Mouse (Mus musculus) limb, embryonic 11.5 days (tissue): Measurements from ENCODE around the gene Slc19a1. TPM values are rescaled to one million over a fixed set of nuclear protein-coding genes. Genes with fewer than 3 reads are reported as not detected.

Experiments
- ATAC-seq: fragments of 200-750 bp; cut with Nextera tagmentation; 2 replicates; pipeline ENCODE4 v1.8.0; 2017; ENCODE audit warnings: low read depth; ENCODE audit not compliant: insufficient number of reproducible peaks, low FRiP score, low TSS enrichment
- DNase-seq: peaks from one replicate; pipeline ENCODE4 v3.0.0-alpha.2; 2015; ENCODE audit warnings: low spot score
- H3K27ac ChIP-seq: fragments of 300-500 bp; sonication (generic); replicated peaks from 2 replicates; pipeline ENCODE4 v1.5.1; 2014; ENCODE audit warnings: low read depth, mild to moderate bottlenecking, low read length
- H3K27me3 ChIP-seq: fragments of 300-500 bp; sonication (generic); 2 replicates; pipeline ENCODE4 v1.6.1; 2014; ENCODE audit warnings: mild to moderate bottlenecking, low read length, mixed read lengths; ENCODE audit not compliant: control insufficient read depth, insufficient read depth
- H3K36me3 ChIP-seq: fragments of 300-500 bp; sonication (generic); 2 replicates; pipeline ENCODE4 v1.6.1; 2014; ENCODE audit warnings: mild to moderate bottlenecking, low read length, moderate library complexity, mixed read lengths; ENCODE audit not compliant: control insufficient read depth, insufficient read depth
- H3K4me1 ChIP-seq: fragments of 300-500 bp; sonication (generic); 2 replicates; pipeline ENCODE4 v1.6.1; 2014; ENCODE audit warnings: low read length, mixed read lengths; ENCODE audit not compliant: control insufficient read depth, insufficient read depth
- H3K4me2 ChIP-seq: fragments of 300-500 bp; sonication (generic); 2 replicates; pipeline ENCODE4 v1.6.1; 2014; ENCODE audit warnings: low read depth, mild to moderate bottlenecking, moderate library complexity; ENCODE audit not compliant: severe bottlenecking
- H3K4me3 ChIP-seq: fragments of 300-500 bp; sonication (generic); 2 replicates; pipeline ENCODE4 v1.5.1; 2014; ENCODE audit warnings: low read depth, low read length
- H3K9ac ChIP-seq: fragments of 300-500 bp; sonication (generic); 2 replicates; pipeline ENCODE4 v1.6.1; 2014; ENCODE audit warnings: mild to moderate bottlenecking, low read length
- H3K9me3 ChIP-seq: fragments of 300-500 bp; sonication (generic); 2 replicates; pipeline ENCODE4 v1.6.1; 2016; ENCODE audit warnings: low read length; ENCODE audit not compliant: control insufficient read depth
- WGBS: fragments of 180-500 bp; shearing (Covaris S2); extraction: QIAGEN DNeasy Blood & Tissue Kit; methylation state at CpG from one replicate; pipeline ENCODE4 v1.1.7; 2014; 5-methylcytosine and 5-hydroxymethylcytosine counted together
- polyA plus RNA-seq: library from polyadenylated mRNA; unstranded; fragments of >200 nt; fragmentation: Nextera tagmentation; extraction: Ambion mirVana; gene quantifications from 2 replicates; pipeline ENCODE4 v1.2.1, GENCODE M21; 2014

Slc19a1 gene
- polyA plus RNA-seq, 1 experiment from 2014 or later, result 29.2 TPM

- H3K27ac ChIP-seq, result no peak overlapping the region
- H3K4me1 ChIP-seq, result no peaks in the 10 kb centered on the region
- ATAC-seq (no peak), DNase-seq (no peak)
- no peak overlapping the region for H3K9ac ChIP-seq
- no peaks in the 10 kb centered on the region for H3K36me3 ChIP-seq
- H3K4me3 ChIP-seq, result no peak overlapping the region
- H3K9me3 ChIP-seq, result no peaks in the 10 kb centered on the region
- no peak overlapping the region for H3K4me2 ChIP-seq
- WGBS, result 73% methylated on average over 3 of the region's 3 CpGs
- H3K27me3 ChIP-seq, result no peaks in the 10 kb centered on the region
These were observed 5.1 kb upstream of the Slc19a1 start for GRCm38 (mm10) chr10:77026944-77027343.

DNA sequence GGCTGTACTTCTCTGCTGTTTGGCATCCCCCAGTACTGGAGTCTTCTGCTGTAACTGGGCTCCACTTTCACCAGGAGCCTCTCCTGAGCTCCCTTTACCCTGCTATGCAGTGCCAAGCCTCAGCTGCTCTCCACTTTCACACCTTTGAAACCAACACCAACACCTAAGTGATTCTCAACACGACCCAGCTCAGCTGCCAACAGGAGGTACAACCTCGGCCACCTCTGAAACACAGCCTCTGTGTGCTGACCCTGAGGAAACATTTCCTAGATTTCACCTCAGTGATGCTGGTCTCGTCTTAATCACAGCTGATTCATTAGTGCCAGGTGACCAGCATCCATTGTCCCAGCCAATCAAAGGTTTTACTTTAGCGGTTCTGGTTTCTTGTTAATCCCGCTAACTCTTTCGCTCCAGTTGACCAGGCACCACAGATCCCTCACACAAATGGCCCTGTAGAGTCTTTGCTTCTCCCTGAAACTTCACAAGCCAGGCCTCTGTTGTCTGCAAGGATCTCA is 3.2 kb upstream of the Slc19a1 start:
- WGBS, result 74% methylated on average over 6 of the region's 6 CpGs
- ATAC-seq, result no peak
- no peaks in the 10 kb centered on the region for H3K27me3 ChIP-seq

GRCm38 (mm10) chr10:77029761-77030160 is 2.3 kb upstream of the Slc19a1 start:
- no peaks in the 10 kb centered on the region for H3K36me3 ChIP-seq
- 95% methylated on average over 4 of the region's 4 CpGs for WGBS

More for the DNA sequence above, 3.2 kb upstream of the Slc19a1 start:
- Histone ChIP-seq H3K4me3 (no peak overlapping the region), H3K27ac (no peak overlapping the region), H3K4me1 (peaks cover 3% of the 10 kb centered on the region), H3K9ac (no peak overlapping the region), H3K9me3 (no peaks in the 10 kb centered on the region), H3K36me3 (no peaks in the 10 kb centered on the region), H3K4me2 (no peak overlapping the region)
- DNase-seq, result no peak

GRCm38 (mm10) chr10:77030666-77031065 is 1.4 kb upstream of the Slc19a1 start:
- no peaks in the 10 kb centered on the region for H3K27me3 ChIP-seq
- H3K27ac ChIP-seq, result no peak overlapping the region
- H3K4me3 ChIP-seq, result no peak overlapping the region
- H3K9ac ChIP-seq, result no peak overlapping the region
- 82% methylated on average over 5 of the region's 5 CpGs for WGBS
- no peak for ATAC-seq
- H3K36me3 ChIP-seq, result no peaks in the 10 kb centered on the region
- H3K4me2 ChIP-seq, result no peak overlapping the region
- H3K4me1 ChIP-seq, result peaks cover 12% of the 10 kb centered on the region
- H3K9me3 ChIP-seq, result no peaks in the 10 kb centered on the region
- no peak for DNase-seq

More at GRCm38 (mm10) chr10:77029761-77030160, 2.3 kb upstream of the Slc19a1 start:
- Histone ChIP-seq H3K4me3 (no peak overlapping the region), H3K4me2 (no peak overlapping the region), H3K27ac (no peak overlapping the region), H3K9me3 (no peaks in the 10 kb centered on the region), H3K9ac (no peak overlapping the region), H3K27me3 (no peaks in the 10 kb centered on the region), H3K4me1 (peaks cover 12% of the 10 kb centered on the region)
- DNase-seq (no peak), ATAC-seq (no peak)

DNA sequence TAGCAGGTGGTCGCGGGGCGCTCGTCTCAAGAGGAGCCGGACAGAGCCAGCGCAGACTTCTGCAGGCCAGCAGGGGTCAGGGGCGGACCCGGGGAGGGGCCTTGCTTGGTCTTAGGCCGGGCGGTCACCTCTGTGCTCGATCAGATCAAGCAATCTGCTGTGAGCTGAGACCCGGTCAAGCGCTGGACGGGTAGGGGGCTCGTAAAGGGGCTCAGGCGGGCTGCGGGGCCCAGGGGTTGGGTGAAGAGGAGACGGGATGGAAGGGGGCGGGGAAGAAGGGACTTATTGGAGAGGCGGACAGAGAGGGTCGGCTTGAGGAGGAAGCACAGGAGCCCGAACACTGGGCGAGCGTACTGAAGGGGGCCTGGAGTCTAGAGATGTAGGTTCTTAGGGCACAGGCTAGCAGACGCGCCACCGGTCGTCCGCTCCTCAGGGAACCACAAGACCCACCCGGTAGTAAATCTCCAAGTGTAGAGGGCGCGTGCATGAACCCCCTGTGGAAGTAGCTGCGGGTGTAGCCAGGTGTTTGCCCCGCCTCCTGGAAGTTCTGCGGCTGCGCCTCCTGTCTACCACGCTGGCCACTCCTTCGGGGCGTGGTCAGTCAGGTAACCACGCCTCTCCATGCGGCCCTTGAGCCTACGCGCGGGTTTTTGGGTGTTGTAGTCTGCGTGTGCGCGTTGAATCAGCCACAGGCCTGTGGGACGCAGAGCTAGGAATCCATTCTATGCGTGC is 716 bp downstream of the Slc19a1 start:
- Histone ChIP-seq H3K9ac (peak overlapping the region; percentile 50), H3K27ac (no peak overlapping the region; the same call in 1 of the 2 replicates), H3K36me3 (no peaks in the 10 kb centered on the region), H3K27me3 (no peaks in the 10 kb centered on the region), H3K4me3 (peak overlapping the region; percentile 69), H3K4me2 (peak overlapping the region; percentile 84), H3K9me3 (no peaks in the 10 kb centered on the region), H3K4me1 (peaks cover 12% of the 10 kb centered on the region)
- peak; percentile 91 for ATAC-seq
- peak; percentile 97 for DNase-seq
- under 1% methylated on average over 49 of the region's 49 CpGs for WGBS

GRCm38 (mm10) chr10:77033323-77034025 is 1.4 kb downstream of the Slc19a1 start:
- Histone ChIP-seq H3K9me3 (no peaks in the 10 kb centered on the region), H3K4me1 (peaks cover 12% of the 10 kb centered on the region), H3K9ac (peak overlapping the region; percentile 50), H3K27me3 (no peaks in the 10 kb centered on the region), H3K27ac (no peak overlapping the region), H3K36me3 (no peaks in the 10 kb centered on the region), H3K4me3 (peak overlapping the region; percentile 69), H3K4me2 (peak overlapping the region; percentile 84)
- ATAC-seq (peak; percentile 57), DNase-seq (peak; percentile 61)
- WGBS, result under 1% methylated on average over 30 of the region's 30 CpGs

GRCm38 (mm10) chr10:77035487-77035886 is 3.4 kb downstream of the Slc19a1 start:
- peaks cover 6% of the 10 kb centered on the region; the same call in 1 of the 2 replicates for H3K36me3 ChIP-seq
- no peak overlapping the region for H3K4me2 ChIP-seq
- no peaks in the 10 kb centered on the region for H3K9me3 ChIP-seq
- H3K9ac ChIP-seq, result no peak overlapping the region
- 90% methylated on average over 6 of the region's 6 CpGs for WGBS
- peaks cover 12% of the 10 kb centered on the region for H3K4me1 ChIP-seq
- no peak for DNase-seq
- H3K4me3 ChIP-seq, result peak overlapping the region; percentile 5; the same call in 1 of the 2 replicates
- H3K27me3 ChIP-seq, result no peaks in the 10 kb centered on the region
- no peak for ATAC-seq
- H3K27ac ChIP-seq, result no peak overlapping the region

DNA sequence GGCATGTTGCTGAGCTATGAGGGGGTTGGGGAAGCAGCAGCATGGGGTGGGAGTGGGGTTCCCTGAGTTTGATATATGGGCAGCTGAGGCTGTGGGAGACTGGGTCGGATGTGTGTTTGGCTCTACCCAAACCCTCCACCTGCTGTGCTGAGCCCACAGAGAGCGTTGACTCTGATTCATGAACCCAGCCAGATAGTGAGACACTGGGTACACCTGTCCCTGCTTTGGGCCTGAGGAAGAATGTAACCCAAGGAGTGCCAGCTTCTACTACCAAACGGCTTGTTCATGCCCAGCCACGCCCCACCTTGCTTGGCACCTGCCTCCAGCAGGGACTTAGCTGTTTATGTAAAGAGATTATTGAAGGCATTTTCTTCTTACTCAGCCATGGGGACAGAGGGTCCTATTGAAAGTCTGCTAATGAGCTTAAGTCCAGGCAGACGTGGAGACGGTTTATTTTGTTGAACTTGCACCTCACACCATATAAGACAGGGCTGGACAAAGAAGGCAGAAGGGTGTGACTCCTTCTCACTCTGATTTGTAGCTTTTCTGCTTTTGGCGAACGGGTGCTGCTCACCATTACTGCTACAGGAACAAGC is 6.6 kb downstream of the Slc19a1 start:
- ATAC-seq, result no peak
- Histone ChIP-seq H3K36me3 (peaks cover 15% of the 10 kb centered on the region), H3K4me2 (no peak overlapping the region), H3K9ac (no peak overlapping the region), H3K9me3 (no peaks in the 10 kb centered on the region), H3K4me3 (no peak overlapping the region), H3K4me1 (peaks cover 11% of the 10 kb centered on the region), H3K27ac (no peak overlapping the region), H3K27me3 (no peaks in the 10 kb centered on the region)
- 89% methylated on average over 8 of the region's 8 CpGs for WGBS
- DNase-seq, result no peak
